Mouse (Mus musculus): ENCODE measurements around the gene Cox6b1.

The Cox6b1 gene

GRCm38 (mm10) chr7:30584339-30584738 is 41.6 kb downstream of the Cox6b1 start:
- DNase-seq = no peak

- no peak for DNase-seq
These were observed 44.4 kb downstream of the Cox6b1 start for GRCm38 (mm10) chr7:30581547-30581946.

GRCm38 (mm10) chr7:30579950-30580349 is 46.0 kb downstream of the Cox6b1 start:
- no peak for DNase-seq

- DNase-seq = no peak
These were observed 53.0 kb downstream of the Cox6b1 start for GRCm38 (mm10) chr7:30572969-30573368.

- DNase-seq = no peak
These were observed 53.6 kb downstream of the Cox6b1 start for GRCm38 (mm10) chr7:30572389-30572788.

GRCm38 (mm10) chr7:30567555-30567954 is 58.4 kb downstream of the Cox6b1 start:
- DNase-seq = no peak

Data from thymus, postnatal 25 days (tissue).